Mouse (Mus musculus): Measurements from ENCODE around the gene Olfr314. TPM values are rescaled to one million over a fixed set of nuclear protein-coding genes. Genes with fewer than 3 reads are reported as not detected.
"Not testable (repeated sequence)": the region's sequence is repeated elsewhere in the genome, so short reads cannot be mapped to it uniquely, and the experiment has no call there.

Gene Olfr314
- not detected for total RNA-seq (2021)
- long read RNA-seq, experiment 1: 0 reads
- long read RNA-seq, experiment 2: 0 reads

DNA sequence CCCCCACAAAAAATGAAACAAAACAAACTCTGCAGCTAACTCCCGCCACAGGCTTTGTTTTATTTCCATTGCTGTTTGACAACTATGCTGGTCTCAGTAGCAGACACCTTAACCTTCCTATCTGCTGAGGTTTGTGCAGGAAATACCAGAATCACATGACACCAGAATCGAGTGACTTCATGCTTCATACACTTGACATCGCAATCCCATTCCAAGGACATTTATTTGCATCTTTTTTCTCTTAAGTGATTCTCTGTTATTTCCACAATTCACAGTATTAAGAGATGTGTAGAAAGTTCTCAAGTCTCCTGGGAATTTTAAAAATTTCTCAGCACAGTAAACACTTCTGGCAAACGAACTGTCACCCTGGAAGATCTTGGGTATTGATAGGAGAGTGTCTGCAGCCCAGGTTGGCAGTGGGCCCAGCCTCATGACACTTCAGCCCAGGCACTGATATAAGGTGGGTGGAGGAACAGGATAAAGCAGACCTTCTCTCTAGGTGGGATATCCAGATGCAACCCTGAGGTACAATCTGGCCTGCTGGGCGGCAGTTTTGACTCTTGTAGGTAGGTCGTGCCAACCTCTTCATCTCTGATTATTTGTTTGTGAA, at the start of gene Olfr314:
Gene Olfr314 (plus strand): TSS at position 473 of the 610 bp plus-strand sequence.
- DNase-seq (ENCODE audit: low spot score in 2 of 2): no peak

DNA sequence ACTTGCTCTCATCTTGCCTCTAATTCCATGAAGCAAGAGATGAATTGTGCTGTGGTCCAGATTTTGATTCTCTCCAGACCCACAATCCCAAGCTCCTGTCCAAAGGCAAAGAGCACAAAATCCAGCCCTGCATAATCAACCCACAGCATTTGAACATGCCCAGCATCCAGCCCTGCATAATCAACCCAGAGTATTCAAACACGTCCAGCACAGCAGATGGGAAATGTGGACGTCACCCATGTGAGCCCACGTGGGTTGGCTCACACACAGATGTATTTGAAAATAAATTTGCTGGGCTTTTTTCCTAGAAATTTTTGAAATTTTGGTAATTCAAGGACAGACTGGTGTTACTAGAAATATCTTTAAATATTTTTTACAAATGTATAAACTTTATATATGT, 49.4 kb upstream of the Olfr314 start:
- no peak for DNase-seq (ENCODE audit: low spot score in 2 of 2)

DNA sequence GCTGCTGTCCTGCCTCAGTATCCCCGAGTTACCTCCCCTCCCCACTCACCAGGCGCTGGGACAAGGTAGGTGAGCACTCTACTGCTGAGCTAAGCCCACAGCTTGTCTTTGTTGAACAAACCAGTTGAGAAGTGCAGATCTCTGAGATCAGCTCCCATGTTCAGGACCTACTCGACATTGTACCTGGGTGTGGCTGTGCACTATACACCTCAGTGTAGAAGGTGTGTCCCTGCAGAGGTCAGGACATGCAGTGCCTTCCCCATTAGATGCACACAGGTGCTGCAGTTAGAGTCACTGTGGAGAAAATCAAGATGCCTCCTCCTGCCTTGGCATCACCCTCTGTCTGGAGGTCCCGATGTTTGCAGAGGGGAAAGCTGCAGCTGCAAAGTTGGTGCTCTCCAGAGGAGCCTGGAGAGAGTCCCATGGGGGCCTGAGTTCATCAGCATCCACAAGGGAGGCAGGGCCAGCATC, 43.9 kb upstream of the Olfr314 start, which contains the start of gene Olfr317:
Gene Olfr317 (minus strand): TSS at position 421 of the 471 bp plus-strand sequence.
- DNase-seq (ENCODE audit: low spot score in 2 of 2): no peak

DNA sequence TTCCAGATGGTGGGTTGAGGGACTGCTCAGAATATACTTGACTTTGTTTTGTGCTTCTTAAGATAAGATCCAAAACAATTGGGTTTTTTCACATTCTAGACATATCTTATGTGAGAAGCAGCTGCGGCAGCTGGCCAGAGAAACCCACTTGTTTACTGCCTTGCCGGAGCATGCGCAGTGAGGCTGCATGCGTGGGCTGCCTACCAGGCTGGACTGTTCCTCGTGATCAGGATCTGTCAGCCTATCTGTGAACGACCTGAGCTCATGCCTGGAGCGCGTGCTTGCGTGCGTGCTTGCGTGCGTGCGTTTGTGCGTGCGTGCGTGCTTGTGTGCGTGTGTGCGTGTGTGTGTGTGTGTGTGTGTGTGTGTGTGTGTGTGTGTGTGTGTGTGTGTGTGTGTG, 31.7 kb upstream of the Olfr314 start:
- not testable (repeated sequence) for DNase-seq (ENCODE audit: low spot score in 2 of 2)

DNA sequence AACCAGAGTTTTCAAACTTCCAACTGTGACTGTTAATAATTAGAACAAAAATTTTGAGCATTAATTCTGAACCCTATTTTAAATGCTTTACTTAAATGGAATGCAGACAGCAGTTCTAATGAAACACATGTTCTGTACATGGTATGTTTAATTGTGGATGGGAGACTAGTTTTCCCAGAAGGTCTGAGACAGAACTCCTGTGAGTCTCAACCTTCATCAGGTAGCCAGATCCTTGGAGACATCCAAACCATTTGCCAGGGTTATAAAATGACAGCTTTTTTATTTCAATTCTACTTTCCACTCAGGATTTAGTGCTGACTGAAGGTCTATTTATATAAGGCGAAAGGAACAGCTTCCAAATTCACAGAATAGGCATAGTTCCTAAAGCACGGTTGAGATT, 30.3 kb upstream of the Olfr314 start, which contains the start of gene Olfr316:
Gene Olfr316 (plus strand): TSS at position 301 of the 400 bp plus-strand sequence.
- DNase-seq (ENCODE audit: low spot score in 2 of 2): no peak

DNA sequence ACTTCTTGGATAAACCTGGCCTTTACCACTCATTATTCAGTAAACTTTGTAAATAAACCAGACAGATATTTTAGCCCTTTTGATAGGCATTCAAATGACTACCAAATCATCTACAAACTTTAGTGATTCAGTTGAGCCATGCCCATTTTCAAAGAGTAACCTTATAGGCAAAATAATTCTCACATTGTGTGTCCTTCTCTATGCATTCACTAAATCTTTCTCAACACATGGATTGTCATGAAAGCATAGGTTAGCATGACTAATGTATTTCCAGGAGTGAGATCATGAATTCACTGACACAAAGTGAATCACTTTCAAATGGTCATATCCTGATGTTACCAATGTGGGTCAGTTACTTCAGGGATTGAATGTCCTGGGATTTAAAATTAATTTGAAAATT, 9.9 kb upstream of the Olfr314 start, which contains the start of gene Olfr315:
Gene Olfr315 (plus strand): TSS at position 301 of the 400 bp plus-strand sequence.
- DNase-seq (ENCODE audit: low spot score in 2 of 2): no peak

DNA sequence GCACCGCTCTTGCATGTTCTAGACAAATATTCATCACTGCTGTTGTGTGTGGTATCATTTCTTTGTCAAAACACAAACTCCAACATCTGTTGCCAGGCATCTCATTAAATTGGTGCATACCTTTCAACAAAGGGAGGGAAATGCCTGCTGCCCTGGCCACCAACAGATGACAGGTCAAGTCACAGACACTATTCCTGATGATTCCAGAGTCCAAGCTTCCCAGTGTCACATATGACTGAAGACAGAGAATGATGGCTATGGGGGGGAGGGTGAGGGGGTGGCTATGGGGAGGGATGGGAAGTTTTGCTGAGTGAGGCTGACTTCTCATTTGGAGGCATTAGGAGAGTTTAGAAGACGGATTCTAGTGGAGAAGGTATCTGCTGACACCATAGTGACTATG, 1.4 kb downstream of the Olfr314 start:
- no peak for DNase-seq (ENCODE audit: low spot score in 2 of 2)

DNA sequence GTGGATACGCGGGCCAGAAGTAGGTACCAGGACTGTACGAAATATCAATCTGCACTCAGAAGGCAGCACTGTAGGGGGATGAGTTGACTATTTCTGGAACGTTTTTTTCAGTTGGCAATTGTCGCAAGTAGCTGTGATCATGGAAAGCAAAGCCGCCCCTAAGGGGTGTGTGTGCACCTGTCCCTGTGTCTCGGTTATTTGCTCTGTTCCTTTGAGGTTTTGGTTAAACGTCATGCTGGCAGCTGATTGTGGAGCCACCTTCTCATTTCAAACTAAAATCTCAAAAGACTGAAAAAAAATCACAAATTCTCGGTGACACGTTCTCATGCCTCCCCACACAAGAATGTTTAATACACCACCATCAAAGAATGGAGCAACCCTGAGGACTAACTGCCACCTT, 4.9 kb downstream of the Olfr314 start:
- no peak for DNase-seq (ENCODE audit: low spot score in 2 of 2)

DNA sequence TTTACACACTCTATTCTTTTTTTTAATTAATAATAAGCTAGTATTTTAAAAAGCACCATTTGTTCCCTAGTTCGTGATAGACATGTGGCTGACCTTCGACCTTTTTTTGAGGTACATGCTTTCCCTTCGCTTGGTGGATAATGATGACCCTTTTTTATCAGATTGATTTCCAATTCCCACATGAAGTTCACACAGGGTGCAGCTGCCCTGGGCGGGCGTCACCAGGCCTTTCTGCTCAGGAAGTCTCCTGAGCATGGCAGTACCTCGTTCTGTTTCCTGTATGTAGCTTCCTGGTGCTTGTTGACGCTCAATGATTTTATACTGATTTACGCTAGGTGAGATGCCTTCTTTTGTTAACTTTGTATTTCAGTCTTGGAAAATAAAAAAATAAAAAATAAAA, 5.6 kb downstream of the Olfr314 start:
- no peak for DNase-seq (ENCODE audit: low spot score in 2 of 2)

DNA sequence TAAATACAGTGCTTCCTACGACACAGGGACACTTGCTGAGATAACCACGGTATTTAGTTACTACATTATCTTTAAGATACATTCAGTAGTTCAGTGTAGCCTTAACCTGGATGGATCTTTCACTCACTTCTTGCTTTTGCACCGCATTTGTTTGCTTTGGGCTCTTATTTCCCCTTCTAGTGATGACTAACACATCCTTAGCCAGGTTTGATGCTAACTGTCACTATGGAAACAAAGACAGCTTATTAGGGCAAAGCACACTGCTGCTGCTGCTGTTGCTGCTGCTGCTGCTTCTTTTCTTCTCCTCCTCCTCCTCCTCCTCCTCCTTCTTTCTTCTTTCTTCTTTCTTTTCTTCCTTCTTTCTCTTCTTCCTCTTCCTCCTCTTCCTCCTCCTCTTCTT, 6.8 kb downstream of the Olfr314 start:
- DNase-seq (ENCODE audit: low spot score in 2 of 2): no peak

DNA sequence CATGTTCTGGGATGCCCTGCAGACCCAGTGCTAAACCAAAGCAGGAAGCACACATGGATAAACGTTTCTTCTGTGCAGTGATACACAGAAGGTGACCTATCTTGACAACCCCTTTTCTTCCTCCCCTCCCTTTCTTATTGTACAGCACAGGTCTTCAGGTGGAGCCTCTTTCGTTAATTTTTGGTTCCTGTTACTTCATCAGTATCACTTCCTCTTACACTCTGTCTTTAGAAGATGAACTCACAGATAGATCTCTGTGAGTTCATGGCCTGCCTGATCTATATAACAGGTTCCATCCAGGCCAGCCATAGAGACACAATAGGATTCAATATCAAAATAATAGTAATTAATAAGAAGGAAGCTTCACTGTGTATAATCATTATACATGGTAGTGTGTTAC, 7.3 kb downstream of the Olfr314 start:
- no peak for DNase-seq (ENCODE audit: low spot score in 2 of 2)

DNA sequence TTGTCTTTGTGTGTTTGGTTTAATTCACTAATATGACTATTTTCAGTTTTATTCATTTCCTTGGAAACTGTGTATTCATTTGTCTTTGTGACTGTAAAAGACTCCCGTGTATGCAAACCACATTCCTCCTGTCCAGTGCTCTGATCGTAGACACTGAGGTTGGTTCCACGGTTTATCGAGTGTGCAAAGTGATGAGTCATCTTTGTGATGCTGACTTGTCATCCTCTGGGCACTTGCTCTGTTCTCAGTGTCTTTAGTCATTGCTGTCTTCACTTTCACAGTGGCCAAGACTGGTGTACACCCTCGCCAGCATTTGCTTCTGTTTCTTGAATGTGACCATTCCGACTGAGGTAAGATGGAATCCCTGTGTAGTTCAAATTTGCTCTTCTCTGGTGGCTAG, 7.9 kb downstream of the Olfr314 start:
- DNase-seq (ENCODE audit: low spot score in 2 of 2): no peak

DNA sequence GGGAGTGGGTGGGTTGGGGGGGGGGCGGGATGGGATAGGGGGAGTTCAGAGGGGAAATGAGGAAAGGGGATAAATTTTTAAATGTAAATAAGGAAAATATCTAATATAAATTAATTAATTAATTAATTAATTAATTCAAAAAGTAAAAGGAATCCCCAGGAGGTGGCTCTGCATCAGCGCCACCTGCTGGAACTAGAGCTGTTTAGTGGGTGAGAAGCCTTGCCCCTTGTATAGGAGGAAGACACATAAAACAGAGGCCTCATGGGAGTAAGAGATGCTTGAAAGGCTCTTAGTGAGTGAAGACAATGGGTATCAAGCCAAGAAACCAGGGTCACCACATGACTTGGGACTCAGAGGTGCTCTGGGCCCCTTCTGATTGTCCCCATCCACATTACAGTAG, 13.1 kb downstream of the Olfr314 start:
- no peak for DNase-seq (ENCODE audit: low spot score in 2 of 2)

DNA sequence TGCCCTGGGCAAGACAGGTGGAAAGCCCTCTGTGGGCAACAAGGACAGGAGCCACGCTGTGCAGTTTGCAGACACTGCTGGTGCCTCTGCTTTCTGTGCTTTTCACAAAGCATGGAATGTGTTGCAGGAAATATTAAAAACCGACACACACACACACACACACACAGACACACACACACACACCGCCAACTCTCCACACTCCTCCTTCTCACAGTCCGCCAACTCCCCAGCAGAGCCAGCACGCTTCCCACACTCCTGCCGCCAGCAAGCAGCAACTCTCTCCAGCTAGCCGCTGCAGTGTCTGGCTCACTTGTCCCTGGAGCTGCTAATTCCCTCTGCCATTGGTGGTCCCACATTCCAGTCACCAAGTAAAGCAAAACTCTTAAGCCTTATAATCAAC, 14.1 kb downstream of the Olfr314 start:
- DNase-seq (ENCODE audit: low spot score in 2 of 2): no peak

DNA sequence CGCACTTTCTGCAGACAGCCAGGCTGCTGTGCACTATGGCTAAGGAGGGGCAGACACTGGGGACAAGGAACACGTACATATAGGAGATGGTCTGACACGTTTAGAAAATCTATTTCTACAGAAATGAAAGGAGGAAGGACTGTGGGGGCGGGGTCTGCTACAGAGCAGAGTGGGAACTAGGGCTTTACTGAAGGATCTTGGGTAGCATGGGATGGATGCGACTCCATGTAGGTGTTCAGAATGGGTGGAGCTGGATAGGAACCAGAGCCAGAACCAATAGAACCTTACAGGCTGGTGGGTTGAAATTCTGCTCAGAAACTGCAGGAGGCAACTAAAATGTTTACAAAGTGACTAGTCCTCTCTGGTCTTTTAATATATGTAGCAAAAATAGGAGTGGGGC, 17.0 kb downstream of the Olfr314 start:
- DNase-seq (ENCODE audit: low spot score in 2 of 2): no peak

DNA sequence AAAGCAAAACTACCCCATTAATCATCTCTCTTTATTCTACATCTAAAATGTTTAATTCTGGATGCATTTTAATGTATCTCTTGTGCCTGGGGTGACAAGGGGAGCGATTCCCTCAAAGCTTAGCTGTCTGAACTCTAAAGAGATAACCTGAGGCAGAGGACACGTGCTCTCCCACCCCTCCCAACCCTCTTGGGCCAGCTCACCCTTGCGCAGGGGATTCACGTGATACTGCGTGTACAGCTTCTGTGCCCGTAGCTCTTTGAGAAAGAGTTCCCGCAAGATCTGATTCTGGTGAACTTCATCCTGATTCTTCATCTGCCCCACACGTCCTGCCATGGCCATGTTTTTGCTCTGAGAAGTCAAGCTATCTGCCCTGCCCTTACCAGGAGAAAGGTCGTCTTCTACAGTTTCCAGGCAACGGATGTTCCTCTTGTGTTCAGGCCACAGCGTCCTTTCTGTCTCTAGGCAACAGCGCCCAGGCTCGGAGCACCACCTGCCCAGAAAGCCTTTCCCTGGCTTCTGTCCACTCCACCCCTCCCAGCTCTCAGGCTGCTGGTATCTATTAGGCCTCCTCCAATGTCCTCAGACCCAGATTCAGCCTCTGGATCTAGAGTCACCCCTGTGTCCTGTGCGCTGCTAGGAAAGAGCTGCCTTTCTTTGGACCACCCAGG, 18.9 kb downstream of the Olfr314 start, which contains the start of gene Fam183b:
Gene Fam183b (minus strand): TSS at position 403 of the 671 bp plus-strand sequence.
- DNase-seq (ENCODE audit: low spot score in 2 of 2): no peak

DNA sequence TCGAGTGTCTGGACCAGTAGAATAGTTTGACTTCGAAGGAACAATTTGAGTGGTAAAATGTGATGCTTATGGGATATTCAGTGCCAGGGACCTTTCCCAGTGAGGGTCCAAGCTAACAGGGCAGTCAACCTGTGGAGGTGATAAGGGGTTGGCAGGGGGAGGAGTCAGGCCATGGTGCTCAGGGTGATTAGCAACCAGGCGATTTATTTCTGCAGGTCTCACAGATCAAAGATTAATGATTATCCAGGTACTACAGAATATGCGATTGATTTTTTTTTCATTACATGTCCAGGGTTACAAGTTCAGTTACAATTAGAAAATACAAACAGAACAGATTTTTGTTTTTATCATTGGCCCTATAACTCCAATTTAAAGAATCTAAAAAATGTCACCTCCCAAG, 21.1 kb downstream of the Olfr314 start:
- DNase-seq (ENCODE audit: low spot score in 2 of 2): no peak

DNA sequence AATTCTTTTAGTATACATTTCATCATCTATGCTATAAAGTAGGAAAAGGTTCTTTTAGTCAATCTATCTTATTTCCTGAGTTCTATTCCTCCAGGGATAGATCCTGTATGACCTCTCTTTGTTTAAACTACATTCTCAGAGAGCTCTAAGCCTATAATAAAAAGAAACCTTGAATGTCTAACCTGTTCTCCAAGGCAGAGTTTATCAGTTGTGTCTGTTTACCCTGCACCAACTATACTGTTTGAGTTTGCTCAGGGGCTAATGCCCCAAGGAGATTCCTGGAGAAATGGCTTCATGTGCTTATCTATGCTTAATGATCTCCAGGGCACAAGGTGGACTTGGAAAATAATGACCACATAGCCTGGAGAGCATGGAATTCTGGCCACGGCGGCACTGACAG, 21.6 kb downstream of the Olfr314 start:
- DNase-seq (ENCODE audit: low spot score in 2 of 2): no peak

DNA sequence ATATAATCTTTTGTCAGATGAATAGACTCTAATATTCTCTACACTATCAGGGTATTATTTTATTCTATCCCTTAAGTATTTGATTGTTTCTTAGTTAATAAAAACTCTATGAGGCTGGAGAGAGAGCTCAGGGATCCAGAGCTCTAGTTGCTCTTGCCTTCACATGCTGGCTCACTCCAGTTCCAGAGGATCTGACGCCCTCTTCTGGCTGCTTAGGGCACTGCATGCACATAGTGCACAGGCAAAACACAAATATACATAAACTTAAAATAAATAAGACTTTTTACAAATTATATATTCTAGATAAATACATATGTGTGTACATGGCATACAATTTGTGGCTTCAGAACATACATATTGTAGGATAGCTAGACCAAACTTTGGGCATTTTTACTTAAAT, 29.2 kb downstream of the Olfr314 start:
- no peak for DNase-seq (ENCODE audit: low spot score in 2 of 2)

DNA sequence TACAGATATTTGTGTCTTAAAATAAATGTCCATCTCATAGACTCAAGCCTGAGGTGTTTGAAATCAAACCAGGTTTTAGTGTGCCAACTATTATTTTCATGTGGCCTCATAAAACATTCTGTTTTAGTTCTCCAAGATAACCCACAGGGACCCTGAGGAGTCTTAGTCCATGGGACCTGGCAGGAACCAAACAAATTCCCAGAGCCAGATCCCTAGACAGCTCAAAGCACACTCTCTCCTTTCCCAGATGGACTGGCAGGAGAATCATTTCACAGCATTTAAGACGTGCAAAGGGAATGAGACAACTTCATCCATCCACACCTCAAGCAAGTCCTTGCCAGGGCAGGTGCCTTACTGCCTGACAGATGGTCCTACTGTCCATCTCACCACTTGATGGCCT, 31.9 kb downstream of the Olfr314 start, which contains the start of gene Olfr313:
Gene Olfr313 (plus strand): TSS at position 301 of the 400 bp plus-strand sequence.
- DNase-seq (ENCODE audit: low spot score in 2 of 2): not testable (repeated sequence)

DNA sequence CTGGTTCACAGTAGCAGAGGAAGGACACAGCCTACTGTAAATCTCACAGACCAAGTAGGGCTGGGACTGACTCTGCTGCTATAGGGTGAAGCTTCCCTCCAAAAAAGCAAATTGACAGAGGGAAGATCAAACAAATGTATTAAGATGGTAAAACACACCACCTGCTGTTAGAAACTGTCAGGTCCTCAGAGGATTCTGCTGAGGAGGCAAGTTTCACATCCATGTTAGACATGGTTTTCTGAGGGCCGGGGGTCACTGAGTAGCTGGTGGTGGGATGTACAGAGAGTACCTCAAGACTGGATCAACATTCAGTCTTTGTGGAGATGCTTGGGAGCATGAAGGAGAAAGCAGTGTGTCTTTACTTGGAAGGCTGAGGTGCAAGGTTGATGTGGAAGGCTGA, 32.9 kb downstream of the Olfr314 start:
- no peak for DNase-seq (ENCODE audit: low spot score in 2 of 2)

DNA sequence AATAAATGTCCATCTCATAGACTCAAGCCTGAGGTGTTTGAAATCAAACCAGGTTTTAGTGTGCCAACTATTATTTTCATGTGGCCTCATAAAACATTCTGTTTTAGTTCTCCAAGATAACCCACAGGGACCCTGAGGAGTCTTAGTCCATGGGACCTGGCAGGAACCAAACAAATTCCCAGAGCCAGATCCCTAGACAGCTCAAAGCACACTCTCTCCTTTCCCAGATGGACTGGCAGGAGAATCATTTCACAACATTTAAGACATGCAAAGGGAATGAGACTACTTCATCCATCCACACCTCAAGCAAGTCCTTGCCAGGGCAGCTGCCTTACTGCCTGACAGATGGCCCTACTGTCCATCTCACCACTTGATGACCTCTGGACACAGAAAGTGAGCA, 46.2 kb downstream of the Olfr314 start, which contains the start of gene Olfr312:
Gene Olfr312 (plus strand): TSS at position 301 of the 400 bp plus-strand sequence.
- DNase-seq (ENCODE audit: low spot score in 2 of 2): not testable (repeated sequence)

All from adrenal gland, adult 18-20 months (tissue).